Mouse (Mus musculus): ENCODE results near the gene Olfr629. TPM values are rescaled to one million over a fixed set of nuclear protein-coding genes. Genes with fewer than 3 reads are reported as not detected.
A peak's percentile ranks its signal among the peaks of the same experiment; 100 is the strongest.

Gene Olfr629
- total and polyA plus RNA-seq, 3 experiments = not detected

GRCm38 (mm10) chr7:103712024-103712423 is 32.7 kb downstream of the Olfr629 start:
- H3K4me3 ChIP-seq (replicated peaks in 1 of 3; ENCODE audit: low read depth in 2 of 3, low read length in 2 of 3, poor library complexity in 1 of 3) = no peak overlapping the region
- H3K36me3 ChIP-seq (replicated peaks in 1 of 2; ENCODE audit: control insufficient read depth in 1 of 2, insufficient read depth in 1 of 2, low read length in 1 of 2) = no peaks in the 10 kb centered on the region
- DNase-seq (ENCODE audit: extremely low read depth) = peak; percentile 62
- no peak overlapping the region for H3K9ac ChIP-seq (ENCODE audit: insufficient read depth, low read depth)
- no peaks in the 10 kb centered on the region for H3K4me1 ChIP-seq (ENCODE audit: control insufficient read depth in 1 of 2, insufficient read depth in 2 of 2)
- H3K27me3 ChIP-seq (replicated peaks) = no peaks in the 10 kb centered on the region
- H3K27ac ChIP-seq (ENCODE audit: insufficient read depth, low read depth) = no peak overlapping the region
- no peaks in the 10 kb centered on the region for H3K79me2 ChIP-seq (replicated peaks; ENCODE audit: control insufficient read depth, extremely low read depth, insufficient read depth, poor library complexity, severe bottlenecking)
- TF ChIP-seq TBP (conservative IDR thresholded peaks at IDR 0.05; ENCODE audit: low read depth, low read length) (no peak), CTCF (conservative IDR thresholded peaks at IDR 0.05 in 1 of 2, IDR thresholded peaks at IDR 0.05 in 1 of 2; ENCODE audit: low read depth in 2 of 2, low read length in 2 of 2) (peak; percentile 47 to 83; a peak in 3 of 4 replicates), ELF1 (IDR thresholded peaks at IDR 0.05; ENCODE audit: low read depth, low read length) (no peak), POLR2AphosphoS2 (IDR thresholded peaks at IDR 0.05; ENCODE audit: low read depth, low read length) (no peak), SMC3 (IDR thresholded peaks at IDR 0.05; ENCODE audit: low read depth, low read length) (peak; percentile 66), JUN (IDR thresholded peaks at IDR 0.05; ENCODE audit: insufficient read depth, low read depth, low read length) (no peak), MAX (IDR thresholded peaks at IDR 0.05; ENCODE audit: low read length) (no peak), ZKSCAN1 (IDR thresholded peaks at IDR 0.05; ENCODE audit: borderline replicate concordance, low read depth, low read length) (no peak), RCOR1 (conservative IDR thresholded peaks at IDR 0.05; ENCODE audit: low read depth, low read length) (no peak), KAT2A (IDR thresholded peaks at IDR 0.05; ENCODE audit: insufficient replicate concordance, low read length) (no peak), EP300 (IDR thresholded peaks at IDR 0.05; ENCODE audit: low read length) (no peak), JUND (conservative IDR thresholded peaks at IDR 0.05; ENCODE audit: low read depth, low read length) (no peak), IRF4 (IDR thresholded peaks at IDR 0.05; ENCODE audit: low read depth, low read length) (no peak), RAD21 (IDR thresholded peaks at IDR 0.05; ENCODE audit: low read depth, low read length) (peak; percentile 86), MAZ (IDR thresholded peaks at IDR 0.05; ENCODE audit: low read depth, low read length) (no peak)
- in situ Hi-C loops (cut with MboI; ENCODE audit: low pct_ligation_motif_present, low pct_unique_long_range_greater_than_20kb, low sequenced_read_pairs) (loop anchor here (5.0 to 25.0 kb wide), 2 partner anchors 160 to 475 kb away; partner anchors contain the start of genes Olfr648 and Olfr649), dilution Hi-C loops (cut with MboI; ENCODE audit: extremely low pct_ligation_motif_present, extremely low pct_unique_long_range_greater_than_20kb, low sequenced_read_pairs) (no loop called here)
- H3K4me2 ChIP-seq (ENCODE audit: insufficient read depth, low read depth, poor library complexity, severe bottlenecking) = no peak overlapping the region
- H3K9me3 ChIP-seq (replicated peaks; ENCODE audit: low read length) = no peaks in the 10 kb centered on the region

- DNase-seq (ENCODE audit: extremely low read depth) = no peak
- Histone ChIP-seq H3K4me2 (ENCODE audit: insufficient read depth, low read depth, poor library complexity, severe bottlenecking) (no peak overlapping the region), H3K27me3 (replicated peaks) (no peaks in the 10 kb centered on the region), H3K36me3 (replicated peaks in 1 of 2; ENCODE audit: control insufficient read depth in 1 of 2, insufficient read depth in 1 of 2, low read length in 1 of 2) (no peaks in the 10 kb centered on the region), H3K9me3 (replicated peaks; ENCODE audit: low read length) (no peaks in the 10 kb centered on the region), H3K4me3 (replicated peaks in 1 of 3; ENCODE audit: low read depth in 2 of 3, low read length in 2 of 3, poor library complexity in 1 of 3) (no peak overlapping the region), H3K9ac (ENCODE audit: insufficient read depth, low read depth) (no peak overlapping the region), H3K4me1 (ENCODE audit: control insufficient read depth in 1 of 2, insufficient read depth in 2 of 2) (no peaks in the 10 kb centered on the region), H3K27ac (ENCODE audit: insufficient read depth, low read depth) (no peak overlapping the region), H3K79me2 (replicated peaks; ENCODE audit: control insufficient read depth, extremely low read depth, insufficient read depth, poor library complexity, severe bottlenecking) (no peaks in the 10 kb centered on the region)
- dilution Hi-C loops (cut with MboI; ENCODE audit: extremely low pct_ligation_motif_present, extremely low pct_unique_long_range_greater_than_20kb, low sequenced_read_pairs) = no loop called here
- in situ Hi-C loops (cut with MboI; ENCODE audit: low pct_ligation_motif_present, low pct_unique_long_range_greater_than_20kb, low sequenced_read_pairs) = no loop called here
- TF ChIP-seq USF1 (IDR thresholded peaks at IDR 0.05; ENCODE audit: low read depth, low read length) (no peak), BHLHE40 (IDR thresholded peaks at IDR 0.05; ENCODE audit: low read depth, low read length) (no peak), CHD1 (IDR thresholded peaks at IDR 0.05; ENCODE audit: low read depth, low read length) (no peak), POLR2A (IDR thresholded peaks at IDR 0.05; ENCODE audit: low read depth, low read length) (no peak), MYC (IDR thresholded peaks at IDR 0.05; ENCODE audit: low read depth, low read length) (no peak), GABPA (IDR thresholded peaks at IDR 0.05; ENCODE audit: insufficient replicate concordance, low read depth, low read length) (no peak), ETS1 (conservative IDR thresholded peaks at IDR 0.05; ENCODE audit: low read depth, low read length) (no peak), ZNF384 (IDR thresholded peaks at IDR 0.05; ENCODE audit: low read depth, low read length) (no peak), ZMIZ1 (IDR thresholded peaks at IDR 0.05; ENCODE audit: low read depth, low read length) (no peak), POLR2AphosphoS2 (IDR thresholded peaks at IDR 0.05; ENCODE audit: low read depth, low read length) (no peak), MEF2A (IDR thresholded peaks at IDR 0.05; ENCODE audit: borderline replicate concordance, low read depth, low read length) (no peak), TCF12 (IDR thresholded peaks at IDR 0.05; ENCODE audit: low read depth, low read length) (no peak), HCFC1 (IDR thresholded peaks at IDR 0.05; ENCODE audit: low read depth, low read length) (no peak)
Observed at GRCm38 (mm10) chr7:103699469-103699868, 45.3 kb downstream of the Olfr629 start.

Data from CH12.LX (cell line).